Mouse (Mus musculus): ENCODE measurements around the gene Arl4d. TPM values are rescaled to one million over a fixed set of nuclear protein-coding genes. Genes with fewer than 3 reads are reported as not detected.

Gene Arl4d
- polyA plus RNA-seq, 1 experiment: 23.1 TPM

GRCm38 (mm10) chr11:101698114-101698513 is 32.8 kb downstream of the Arl4d start:
- TF ChIP-seq POLR2A (IDR thresholded peaks at IDR 0.05; ENCODE audit: low read depth, low read length): no peak
- Histone ChIP-seq H3K4me3 (ENCODE audit: insufficient read depth, low read depth, low read length) (no peak overlapping the region), H3K36me3 (ENCODE audit: control insufficient read depth, insufficient read depth, low read length) (no peaks in the 10 kb centered on the region), H3K4me1 (ENCODE audit: control insufficient read depth, insufficient read depth, low read length) (peaks cover 6% of the 10 kb centered on the region; the same call in 1 of the 2 replicates), H3K27ac (ENCODE audit: insufficient read depth, low read depth, low read length) (no peak overlapping the region), H3K27me3 (replicated peaks; ENCODE audit: control insufficient read depth, insufficient read depth, low read length) (no peaks in the 10 kb centered on the region)
- DNase-seq: no peak

DNA sequence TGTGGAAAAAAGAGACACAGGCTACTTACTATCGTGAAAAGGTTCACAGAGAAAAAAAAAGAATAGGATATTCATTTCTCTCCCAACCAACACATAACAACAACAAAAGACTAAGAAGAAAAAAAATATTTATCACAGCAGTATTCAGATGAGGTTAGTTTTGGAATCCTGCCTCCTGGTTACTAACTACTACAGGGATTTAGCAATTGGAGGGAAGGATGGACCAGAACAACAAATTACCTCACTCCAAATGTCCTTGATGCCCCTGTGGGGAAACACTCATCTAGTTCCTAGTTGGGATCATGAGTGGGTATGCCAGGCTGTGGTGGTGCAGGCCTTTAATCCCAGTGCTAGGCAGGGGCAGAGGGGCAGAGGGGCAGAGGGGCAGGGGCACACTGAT is 34.2 kb downstream of the Arl4d start:
- Histone ChIP-seq H3K36me3 (ENCODE audit: control insufficient read depth, insufficient read depth, low read length) (no peaks in the 10 kb centered on the region), H3K4me3 (ENCODE audit: insufficient read depth, low read depth, low read length) (no peak overlapping the region), H3K4me1 (ENCODE audit: control insufficient read depth, insufficient read depth, low read length) (peaks cover 10% of the 10 kb centered on the region), H3K27ac (ENCODE audit: insufficient read depth, low read depth, low read length) (no peak overlapping the region), H3K27me3 (replicated peaks; ENCODE audit: control insufficient read depth, insufficient read depth, low read length) (no peaks in the 10 kb centered on the region)
- 87% methylated on average over 1 of the region's 1 CpGs for WGBS
- no peak for TF ChIP-seq POLR2A (IDR thresholded peaks at IDR 0.05; ENCODE audit: low read depth, low read length)
- TF ChIP-seq CTCF (conservative IDR thresholded peaks at IDR 0.05; ENCODE audit: insufficient read depth, insufficient read length, low read depth, low read length): no peak
- no peak for DNase-seq

GRCm38 (mm10) chr11:101699991-101700390 is 34.6 kb downstream of the Arl4d start:
- no peak for DNase-seq
- Histone ChIP-seq H3K36me3 (ENCODE audit: control insufficient read depth, insufficient read depth, low read length) (no peaks in the 10 kb centered on the region), H3K4me3 (ENCODE audit: insufficient read depth, low read depth, low read length) (no peak overlapping the region), H3K27ac (ENCODE audit: insufficient read depth, low read depth, low read length) (peak overlapping the region; percentile 14; the same call in 1 of the 2 replicates), H3K27me3 (replicated peaks; ENCODE audit: control insufficient read depth, insufficient read depth, low read length) (no peaks in the 10 kb centered on the region), H3K4me1 (ENCODE audit: control insufficient read depth, insufficient read depth, low read length) (peaks cover 10% of the 10 kb centered on the region)
- TF ChIP-seq CTCF (conservative IDR thresholded peaks at IDR 0.05; ENCODE audit: insufficient read depth, insufficient read length, low read depth, low read length) (no peak), POLR2A (IDR thresholded peaks at IDR 0.05; ENCODE audit: low read depth, low read length) (no peak)
- 61% methylated on average over 7 of the region's 7 CpGs for WGBS

- DNase-seq: peak; percentile 55
- Histone ChIP-seq H3K36me3 (ENCODE audit: control insufficient read depth, insufficient read depth, low read length) (no peaks in the 10 kb centered on the region), H3K4me3 (ENCODE audit: insufficient read depth, low read depth, low read length) (no peak overlapping the region), H3K27me3 (replicated peaks; ENCODE audit: control insufficient read depth, insufficient read depth, low read length) (no peaks in the 10 kb centered on the region), H3K27ac (ENCODE audit: insufficient read depth, low read depth, low read length) (peak overlapping the region; percentile 47), H3K4me1 (ENCODE audit: control insufficient read depth, insufficient read depth, low read length) (peaks cover 10% of the 10 kb centered on the region)
- TF ChIP-seq CTCF (conservative IDR thresholded peaks at IDR 0.05; ENCODE audit: insufficient read depth, insufficient read length, low read depth, low read length): no peak
- TF ChIP-seq POLR2A (IDR thresholded peaks at IDR 0.05; ENCODE audit: low read depth, low read length): no peak
- WGBS: 11% methylated on average over 12 of the region's 12 CpGs
Measured at GRCm38 (mm10) chr11:101700446-101700845, 35.1 kb downstream of the Arl4d start.

DNA sequence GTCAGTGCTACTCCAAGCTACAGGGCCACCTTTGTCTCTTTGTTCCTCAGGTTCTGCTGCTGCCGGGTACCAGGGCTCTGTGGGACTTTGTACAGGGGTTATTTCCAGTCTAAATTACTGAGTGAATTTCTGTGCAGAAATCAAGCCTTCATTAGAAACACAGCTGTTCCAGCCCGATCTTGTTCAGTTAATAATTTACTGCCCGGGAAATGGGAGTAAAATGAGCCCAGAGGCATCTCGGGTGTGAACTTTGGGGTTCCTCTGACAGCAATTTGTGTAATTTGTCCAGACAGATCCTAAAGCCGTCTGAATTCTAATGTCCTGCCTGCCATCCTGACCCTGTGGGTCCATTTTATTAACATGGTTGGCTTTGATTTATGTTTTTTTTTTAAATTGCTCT is 38.7 kb downstream of the Arl4d start:
- Histone ChIP-seq H3K27ac (ENCODE audit: insufficient read depth, low read depth, low read length) (peak overlapping the region; percentile 87), H3K27me3 (replicated peaks; ENCODE audit: control insufficient read depth, insufficient read depth, low read length) (no peaks in the 10 kb centered on the region), H3K4me1 (ENCODE audit: control insufficient read depth, insufficient read depth, low read length) (peaks cover 10% of the 10 kb centered on the region), H3K36me3 (ENCODE audit: control insufficient read depth, insufficient read depth, low read length) (no peaks in the 10 kb centered on the region), H3K4me3 (ENCODE audit: insufficient read depth, low read depth, low read length) (no peak overlapping the region)
- TF ChIP-seq POLR2A (IDR thresholded peaks at IDR 0.05; ENCODE audit: low read depth, low read length) (no peak), CTCF (conservative IDR thresholded peaks at IDR 0.05; ENCODE audit: insufficient read depth, insufficient read length, low read depth, low read length) (no peak)
- WGBS: 16% methylated on average over 5 of the region's 5 CpGs
- peak; percentile 87 for DNase-seq

GRCm38 (mm10) chr11:101706764-101707448 is 41.6 kb downstream of the Arl4d start:
- WGBS: 89% methylated on average over 10 of the region's 10 CpGs
- H3K27ac ChIP-seq (ENCODE audit: insufficient read depth, low read depth, low read length): no peak overlapping the region
- peaks cover 4% of the 10 kb centered on the region; the same call in 1 of the 2 replicates for H3K4me1 ChIP-seq (ENCODE audit: control insufficient read depth, insufficient read depth, low read length)
- no peaks in the 10 kb centered on the region for H3K36me3 ChIP-seq (ENCODE audit: control insufficient read depth, insufficient read depth, low read length)
- no peak overlapping the region for H3K4me3 ChIP-seq (ENCODE audit: insufficient read depth, low read depth, low read length)
- no peaks in the 10 kb centered on the region for H3K27me3 ChIP-seq (replicated peaks; ENCODE audit: control insufficient read depth, insufficient read depth, low read length)
- TF ChIP-seq POLR2A (IDR thresholded peaks at IDR 0.05; ENCODE audit: low read depth, low read length): no peak
- no peak for TF ChIP-seq CTCF (conservative IDR thresholded peaks at IDR 0.05; ENCODE audit: insufficient read depth, insufficient read length, low read depth, low read length)
- DNase-seq: no peak

- H3K36me3 ChIP-seq (ENCODE audit: control insufficient read depth, insufficient read depth, low read length): no peaks in the 10 kb centered on the region
- H3K4me1 ChIP-seq (ENCODE audit: control insufficient read depth, insufficient read depth, low read length): peaks cover 9% of the 10 kb centered on the region; the same call in 1 of the 2 replicates
- H3K4me3 ChIP-seq (ENCODE audit: insufficient read depth, low read depth, low read length): no peak overlapping the region
- TF ChIP-seq POLR2A (IDR thresholded peaks at IDR 0.05; ENCODE audit: low read depth, low read length): no peak
- no peak for TF ChIP-seq CTCF (conservative IDR thresholded peaks at IDR 0.05; ENCODE audit: insufficient read depth, insufficient read length, low read depth, low read length)
- DNase-seq: no peak
- H3K27ac ChIP-seq (ENCODE audit: insufficient read depth, low read depth, low read length): no peak overlapping the region
- no peaks in the 10 kb centered on the region for H3K27me3 ChIP-seq (replicated peaks; ENCODE audit: control insufficient read depth, insufficient read depth, low read length)
- WGBS: 58% methylated on average over 5 of the region's 5 CpGs
Measured at GRCm38 (mm10) chr11:101708482-101708881, 43.1 kb downstream of the Arl4d start.
